Mouse (Mus musculus) olfactory bulb, adult 2 months (tissue): ENCODE data around the gene Lrrc73. TPM values are rescaled to one million over a fixed set of nuclear protein-coding genes. Genes with fewer than 3 reads are reported as not detected.
A peak's percentile ranks its signal among the peaks of the same experiment; 100 is the strongest.

Source experiments
- H3K27ac ChIP-seq: fragments of 200-500 bp; 2 replicates; pipeline ENCODE4 v1.5.1; 2012; ENCODE audit warnings: low read depth, low read length; ENCODE audit not compliant: insufficient read depth
- H3K4me1 ChIP-seq: fragments of 200-500 bp; 2 replicates; pipeline ENCODE4 v1.6.1; 2012; ENCODE audit warnings: low read length; ENCODE audit not compliant: control insufficient read depth, insufficient read depth
- H3K4me3 ChIP-seq: fragments of 200-500 bp; 2 replicates; pipeline ENCODE4 v1.5.1; 2012; ENCODE audit warnings: mild to moderate bottlenecking, low read depth, low read length, moderate library complexity; ENCODE audit not compliant: insufficient read depth
- CTCF ChIP-seq: fragments of 200-500 bp; IDR thresholded peaks from 2 replicates; pipeline ENCODE4 v1.5.1; 2012; ENCODE audit warnings: low read depth, mild to moderate bottlenecking, low read length, moderate library complexity; ENCODE audit not compliant: insufficient read depth
- POLR2A ChIP-seq: fragments of 200-500 bp; IDR thresholded peaks from 2 replicates; pipeline ENCODE4 v1.6.1; 2012; ENCODE audit warnings: mild to moderate bottlenecking, low read depth, low read length, moderate library complexity; ENCODE audit not compliant: insufficient read depth
- WGBS: fragments of 180-500 bp; shearing (Covaris S2); methylation state at CpG from one replicate; pipeline ENCODE4 v1.1.7; 2018; 5-methylcytosine and 5-hydroxymethylcytosine counted together
- polyA plus RNA-seq: library from polyadenylated mRNA; stranded (reverse); fragments of >200 nt; gene quantifications from 2 replicates; pipeline ENCODE4 v1.2.4, GENCODE M21; 2012; ENCODE audit warnings: low replicate concordance; ENCODE audit not compliant: missing spikeins, insufficient read depth, insufficient read length

Lrrc73 gene
- polyA plus RNA-seq, 1 experiment, result not detected

GRCm38 (mm10) chr17:46268026-46268720 is 14.8 kb downstream of the Lrrc73 start:
- Histone ChIP-seq H3K27ac (no peak overlapping the region), H3K4me3 (no peak overlapping the region), H3K4me1 (peaks cover 26% of the 10 kb centered on the region)
- TF ChIP-seq CTCF, result no peak
- no peak for TF ChIP-seq POLR2A
- WGBS, result 76% methylated on average over 10 of the region's 10 CpGs

DNA sequence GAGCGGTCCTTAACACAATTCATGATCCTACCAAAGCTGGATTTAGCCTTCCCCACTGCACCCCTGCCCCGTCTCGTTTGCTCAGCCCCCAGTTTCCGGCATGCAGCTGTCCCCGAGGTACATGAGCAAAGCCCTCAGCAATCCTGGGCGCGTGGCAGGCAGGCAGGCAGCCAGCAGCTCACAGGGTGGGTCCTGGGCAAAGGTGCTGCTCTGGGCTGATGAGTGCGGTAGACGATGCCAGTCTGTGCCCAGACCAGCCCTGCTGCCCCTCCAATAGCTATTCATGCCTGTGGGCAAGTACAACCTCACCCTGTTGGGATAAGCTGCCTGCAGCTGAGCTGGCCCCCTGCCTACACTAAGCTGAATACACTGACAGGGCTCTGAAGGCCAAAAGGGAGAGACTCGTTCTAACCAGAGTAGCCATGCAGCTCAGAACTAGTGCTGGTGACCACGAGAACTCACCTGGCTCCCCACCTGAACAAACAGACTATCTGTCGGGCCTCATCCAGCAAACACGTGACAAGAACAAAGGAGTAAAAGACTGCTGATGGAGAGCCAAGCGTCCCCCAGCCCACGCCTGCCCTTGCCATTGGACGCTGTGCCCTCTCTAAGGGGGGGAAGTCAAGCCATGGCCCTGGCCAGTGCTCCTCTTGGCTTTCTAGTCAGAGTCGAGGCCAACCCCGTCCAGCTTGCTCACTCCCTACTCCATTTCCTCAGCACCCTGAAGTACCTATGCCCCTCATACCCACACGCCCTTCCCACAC is 16.6 kb downstream of the Lrrc73 start:
- no peak overlapping the region for H3K4me3 ChIP-seq
- H3K4me1 ChIP-seq, result peaks cover 38% of the 10 kb centered on the region
- no peak for TF ChIP-seq POLR2A
- TF ChIP-seq CTCF, result no peak
- H3K27ac ChIP-seq, result no peak overlapping the region
- 54% methylated on average over 19 of the region's 19 CpGs for WGBS

- H3K4me1 ChIP-seq, result peaks cover 34% of the 10 kb centered on the region
- no peak overlapping the region for H3K4me3 ChIP-seq
- WGBS, result 72% methylated on average over 2 of the region's 2 CpGs
- TF ChIP-seq POLR2A (no peak), CTCF (no peak)
- H3K27ac ChIP-seq, result no peak overlapping the region
These were observed 18.7 kb downstream of the Lrrc73 start for GRCm38 (mm10) chr17:46272058-46272457.

- H3K27ac ChIP-seq, result no peak overlapping the region
- TF ChIP-seq CTCF (no peak), POLR2A (no peak)
- peaks cover 34% of the 10 kb centered on the region for H3K4me1 ChIP-seq
- 89% methylated on average over 5 of the region's 5 CpGs for WGBS
- H3K4me3 ChIP-seq, result no peak overlapping the region
These were observed 19.3 kb downstream of the Lrrc73 start for GRCm38 (mm10) chr17:46272675-46273074.

- Histone ChIP-seq H3K4me1 (peaks cover 33% of the 10 kb centered on the region), H3K4me3 (no peak overlapping the region), H3K27ac (peak overlapping the region; percentile 61)
- TF ChIP-seq POLR2A (no peak), CTCF (no peak)
- WGBS, result 13% methylated on average over 1 of the region's 1 CpGs
These were observed 20.5 kb downstream of the Lrrc73 start for GRCm38 (mm10) chr17:46273803-46274236.

- H3K27ac ChIP-seq, result peak overlapping the region; percentile 61
- TF ChIP-seq POLR2A (no peak), CTCF (no peak)
- no peak overlapping the region for H3K4me3 ChIP-seq
- peaks cover 31% of the 10 kb centered on the region for H3K4me1 ChIP-seq
- WGBS, result 81% methylated on average over 6 of the region's 6 CpGs
These were observed 21.1 kb downstream of the Lrrc73 start for GRCm38 (mm10) chr17:46274465-46274864.

DNA sequence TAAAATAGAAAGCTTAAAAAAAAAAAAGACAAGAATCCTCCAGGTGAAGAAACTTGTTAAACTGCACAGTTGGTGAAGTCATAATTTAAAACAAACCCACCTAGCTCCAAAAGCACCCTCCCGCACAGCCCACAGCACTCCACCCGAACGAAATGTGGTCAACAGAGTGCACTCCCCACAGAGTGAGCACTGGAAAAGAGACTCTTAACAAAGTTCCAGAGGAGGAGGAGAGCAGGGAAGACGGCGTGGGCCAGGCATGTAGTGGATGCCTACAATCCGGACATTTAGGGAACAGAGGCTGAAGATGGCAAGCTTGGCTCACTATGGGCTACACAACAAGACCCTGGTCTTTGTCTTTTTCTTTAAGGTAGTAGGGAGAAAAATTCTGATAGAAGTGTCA is 21.7 kb downstream of the Lrrc73 start:
- TF ChIP-seq POLR2A (no peak), CTCF (no peak)
- no peak overlapping the region for H3K4me3 ChIP-seq
- WGBS, result 90% methylated on average over 6 of the region's 6 CpGs
- H3K27ac ChIP-seq, result no peak overlapping the region
- H3K4me1 ChIP-seq, result peaks cover 25% of the 10 kb centered on the region

GRCm38 (mm10) chr17:46275506-46275905 is 22.2 kb downstream of the Lrrc73 start:
- Histone ChIP-seq H3K4me1 (peaks cover 24% of the 10 kb centered on the region), H3K27ac (no peak overlapping the region), H3K4me3 (no peak overlapping the region)
- 93% methylated on average over 10 of the region's 10 CpGs for WGBS
- TF ChIP-seq POLR2A, result no peak
- no peak for TF ChIP-seq CTCF

DNA sequence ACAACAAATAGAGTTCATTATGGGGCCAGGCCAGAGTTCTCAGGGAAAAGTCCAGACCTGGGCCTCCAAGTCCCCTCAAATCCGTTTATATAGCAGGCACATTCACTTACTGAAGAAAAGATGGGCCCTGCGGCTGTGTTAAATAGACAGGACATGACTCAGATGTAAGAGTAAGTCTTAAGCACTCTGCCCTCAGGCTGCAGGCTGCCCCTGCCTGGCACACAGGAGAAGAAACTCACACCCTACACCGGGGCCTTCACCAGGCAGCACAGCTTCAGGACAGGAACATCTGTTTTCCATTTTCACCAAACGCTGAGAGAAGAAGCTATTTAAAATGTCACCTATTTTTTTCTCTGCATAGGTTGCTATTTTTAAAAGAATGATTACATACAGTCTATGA is 24.3 kb downstream of the Lrrc73 start:
- H3K4me1 ChIP-seq, result peaks cover 18% of the 10 kb centered on the region
- no peak overlapping the region for H3K4me3 ChIP-seq
- TF ChIP-seq POLR2A, result no peak
- no peak for TF ChIP-seq CTCF
- WGBS, result 59% methylated on average over 4 of the region's 4 CpGs
- H3K27ac ChIP-seq, result no peak overlapping the region
